Mouse (Mus musculus): Measurements from ENCODE around the gene Zfhx2. TPM values are rescaled to one million over a fixed set of nuclear protein-coding genes. Genes with fewer than 3 reads are reported as not detected.

The Zfhx2 gene
- polyA plus RNA-seq, 1 experiment from 2014 or later: 30.4 TPM

- no peak for ATAC-seq (ENCODE audit: low read depth)
- whole genome bisulfite sequencing: 81% methylated on average over 18 of the region's 18 CpGs
- no peak overlapping the region for H3K4me3 ChIP-seq
- no peaks in the 10 kb centered on the region; the same call in 1 of the 2 replicates for H3K27me3 ChIP-seq
- no peaks in the 10 kb centered on the region for H3K9me3 ChIP-seq
- no peak overlapping the region for H3K4me2 ChIP-seq
- no peak overlapping the region for H3K27ac ChIP-seq (replicated peaks)
- no peak overlapping the region for H3K9ac ChIP-seq
- H3K4me1 ChIP-seq (replicated peaks): peaks cover 36% of the 10 kb centered on the region
- H3K36me3 ChIP-seq: no peaks in the 10 kb centered on the region
These were observed 12.2 kb upstream of the Zfhx2 start for GRCm38 (mm10) chr14:55104365-55104764.

- H3K9me3 ChIP-seq: no peaks in the 10 kb centered on the region
- H3K4me1 ChIP-seq (replicated peaks): peaks cover 28% of the 10 kb centered on the region
- H3K27me3 ChIP-seq: no peaks in the 10 kb centered on the region; the same call in 1 of the 2 replicates
- no peak overlapping the region for H3K27ac ChIP-seq (replicated peaks)
- H3K9ac ChIP-seq: no peak overlapping the region
- ATAC-seq (ENCODE audit: low read depth): no peak
- no peak overlapping the region for H3K4me3 ChIP-seq
- peaks cover 15% of the 10 kb centered on the region; the same call in 1 of the 2 replicates for H3K36me3 ChIP-seq
- no peak overlapping the region for H3K4me2 ChIP-seq
- 80% methylated on average over 15 of the region's 15 CpGs for WGBS
These were observed 10.2 kb upstream of the Zfhx2 start for GRCm38 (mm10) chr14:55102253-55102785.

GRCm38 (mm10) chr14:55101592-55101991 lies 9.5 kb upstream of the Zfhx2 start:
- no peak overlapping the region for H3K4me3 ChIP-seq
- ATAC-seq (ENCODE audit: low read depth): no peak
- no peaks in the 10 kb centered on the region for H3K9me3 ChIP-seq
- peaks cover 17% of the 10 kb centered on the region; the same call in 1 of the 2 replicates for H3K36me3 ChIP-seq
- H3K4me1 ChIP-seq (replicated peaks): peaks cover 30% of the 10 kb centered on the region
- WGBS: 41% methylated on average over 4 of the region's 4 CpGs
- no peaks in the 10 kb centered on the region; the same call in 1 of the 2 replicates for H3K27me3 ChIP-seq
- H3K9ac ChIP-seq: no peak overlapping the region
- no peak overlapping the region for H3K27ac ChIP-seq (replicated peaks)
- no peak overlapping the region for H3K4me2 ChIP-seq

- H3K9me3 ChIP-seq: no peaks in the 10 kb centered on the region
- H3K4me2 ChIP-seq: no peak overlapping the region
- ATAC-seq (ENCODE audit: low read depth): 0 out of 2 replicates have a peak, but pooled peaks have one; percentile 25
- 61% methylated on average over 4 of the region's 4 CpGs for WGBS
- H3K27ac ChIP-seq (replicated peaks): peak overlapping the region; percentile 80; the same call in 1 of the 2 replicates
- no peak overlapping the region for H3K4me3 ChIP-seq
- H3K9ac ChIP-seq: no peak overlapping the region
- H3K27me3 ChIP-seq: no peaks in the 10 kb centered on the region
- H3K36me3 ChIP-seq: peaks cover 17% of the 10 kb centered on the region; the same call in 1 of the 2 replicates
- peaks cover 37% of the 10 kb centered on the region for H3K4me1 ChIP-seq (replicated peaks)
These were observed 5.9 kb upstream of the Zfhx2 start for GRCm38 (mm10) chr14:55098067-55098466.

- peak overlapping the region; percentile 60 for H3K9ac ChIP-seq
- peaks cover 17% of the 10 kb centered on the region; the same call in 1 of the 2 replicates for H3K36me3 ChIP-seq
- WGBS: 65% methylated on average over 10 of the region's 10 CpGs
- ATAC-seq (ENCODE audit: low read depth): no peak
- H3K4me3 ChIP-seq: peak overlapping the region; percentile 12; the same call in 1 of the 2 replicates
- peaks cover 37% of the 10 kb centered on the region for H3K4me1 ChIP-seq (replicated peaks)
- H3K27ac ChIP-seq (replicated peaks): peak overlapping the region; percentile 80
- no peaks in the 10 kb centered on the region for H3K27me3 ChIP-seq
- H3K4me2 ChIP-seq: peak overlapping the region; percentile 42
- no peaks in the 10 kb centered on the region for H3K9me3 ChIP-seq
These were observed 5.5 kb upstream of the Zfhx2 start for GRCm38 (mm10) chr14:55097646-55098045.

- ATAC-seq (ENCODE audit: low read depth): no peak
- H3K4me3 ChIP-seq: peak overlapping the region; percentile 15
- H3K36me3 ChIP-seq: peaks cover 17% of the 10 kb centered on the region; the same call in 1 of the 2 replicates
- no peaks in the 10 kb centered on the region for H3K9me3 ChIP-seq
- 50% methylated on average over 9 of the region's 9 CpGs for WGBS
- peak overlapping the region; percentile 60 for H3K9ac ChIP-seq
- H3K4me2 ChIP-seq: peak overlapping the region; percentile 42
- H3K27me3 ChIP-seq: no peaks in the 10 kb centered on the region
- H3K27ac ChIP-seq (replicated peaks): peak overlapping the region; percentile 80
- peaks cover 40% of the 10 kb centered on the region for H3K4me1 ChIP-seq (replicated peaks)
These were observed 4.5 kb upstream of the Zfhx2 start for GRCm38 (mm10) chr14:55096573-55097087.

- H3K36me3 ChIP-seq: peaks cover 17% of the 10 kb centered on the region; the same call in 1 of the 2 replicates
- H3K9me3 ChIP-seq: no peaks in the 10 kb centered on the region
- peaks cover 47% of the 10 kb centered on the region for H3K4me1 ChIP-seq (replicated peaks)
- 54% methylated on average over 12 of the region's 12 CpGs for WGBS
- peak overlapping the region; percentile 95; the same call in 1 of the 2 replicates for H3K27ac ChIP-seq (replicated peaks)
- ATAC-seq (ENCODE audit: low read depth): no peak
- peak overlapping the region; percentile 76 for H3K4me2 ChIP-seq
- no peaks in the 10 kb centered on the region for H3K27me3 ChIP-seq
- H3K9ac ChIP-seq: peak overlapping the region; percentile 81
- peak overlapping the region; percentile 56 for H3K4me3 ChIP-seq
These were observed 3.5 kb upstream of the Zfhx2 start for GRCm38 (mm10) chr14:55095671-55096070.

GRCm38 (mm10) chr14:55095263-55095662 lies 3.1 kb upstream of the Zfhx2 start:
- Histone ChIP-seq H3K27me3 (no peaks in the 10 kb centered on the region), H3K9ac (peak overlapping the region; percentile 81), H3K9me3 (no peaks in the 10 kb centered on the region), H3K27ac (replicated peaks) (peak overlapping the region; percentile 95), H3K4me3 (peak overlapping the region; percentile 56), H3K36me3 (peaks cover 17% of the 10 kb centered on the region; the same call in 1 of the 2 replicates), H3K4me1 (replicated peaks) (peaks cover 51% of the 10 kb centered on the region), H3K4me2 (peak overlapping the region; percentile 76)
- 54% methylated on average over 9 of the region's 9 CpGs for WGBS
- ATAC-seq (ENCODE audit: low read depth): no peak

- peak within 1 kb of the TSS; percentile 95 for H3K27ac ChIP-seq (replicated peaks)
- H3K4me3 ChIP-seq: peak within 1 kb of the TSS; percentile 56
- no peaks in the 10 kb centered on the region for H3K27me3 ChIP-seq
- H3K9ac ChIP-seq: peak within 1 kb of the TSS; percentile 81
- peaks cover 56% of the 10 kb centered on the region for H3K4me1 ChIP-seq (replicated peaks)
- 1% methylated on average over 30 of the region's 30 CpGs for WGBS
- H3K36me3 ChIP-seq: peaks cover 17% of the 10 kb centered on the region; the same call in 1 of the 2 replicates
- ATAC-seq (ENCODE audit: low read depth): peak; percentile 25
- H3K4me2 ChIP-seq: peak within 1 kb of the TSS; percentile 76
- H3K9me3 ChIP-seq: no peaks in the 10 kb centered on the region
These were observed 2.6 kb upstream of the Zfhx2 start, which contains the start of gene Thtpa for GRCm38 (mm10) chr14:55094704-55095231. Gene Thtpa, plus strand, starts transcription at chr14:55094784.

GRCm38 (mm10) chr14:55093927-55094326 lies 1.8 kb upstream of the Zfhx2 start:
- peaks cover 65% of the 10 kb centered on the region for H3K4me1 ChIP-seq (replicated peaks)
- 42% methylated on average over 6 of the region's 6 CpGs for WGBS
- H3K4me2 ChIP-seq: peak overlapping the region; percentile 76
- no peak for ATAC-seq (ENCODE audit: low read depth)
- H3K36me3 ChIP-seq: peaks cover 14% of the 10 kb centered on the region; the same call in 1 of the 2 replicates
- no peaks in the 10 kb centered on the region for H3K9me3 ChIP-seq
- no peak overlapping the region for H3K27ac ChIP-seq (replicated peaks)
- no peaks in the 10 kb centered on the region for H3K27me3 ChIP-seq
- H3K4me3 ChIP-seq: no peak overlapping the region
- no peak overlapping the region for H3K9ac ChIP-seq

GRCm38 (mm10) chr14:55091209-55091865 lies 787 bp downstream of the Zfhx2 start:
- peak overlapping the region; percentile 99 for H3K9ac ChIP-seq
- no peaks in the 10 kb centered on the region for H3K27me3 ChIP-seq
- H3K27ac ChIP-seq (replicated peaks): peak overlapping the region; percentile 98
- H3K4me1 ChIP-seq (replicated peaks): peaks cover 74% of the 10 kb centered on the region
- peak; percentile 23 for ATAC-seq (ENCODE audit: low read depth)
- WGBS: 2% methylated on average over 33 of the region's 34 CpGs
- 0 out of 2 replicates have a peak, but pooled peaks cover 3% of the 10 kb centered on the region for H3K36me3 ChIP-seq
- H3K4me2 ChIP-seq: peak overlapping the region; percentile 90
- H3K9me3 ChIP-seq: no peaks in the 10 kb centered on the region
- H3K4me3 ChIP-seq: peak overlapping the region; percentile 79
